Mouse (Mus musculus): ENCODE measurements around the gene Fam221a.

Fam221a gene

DNA sequence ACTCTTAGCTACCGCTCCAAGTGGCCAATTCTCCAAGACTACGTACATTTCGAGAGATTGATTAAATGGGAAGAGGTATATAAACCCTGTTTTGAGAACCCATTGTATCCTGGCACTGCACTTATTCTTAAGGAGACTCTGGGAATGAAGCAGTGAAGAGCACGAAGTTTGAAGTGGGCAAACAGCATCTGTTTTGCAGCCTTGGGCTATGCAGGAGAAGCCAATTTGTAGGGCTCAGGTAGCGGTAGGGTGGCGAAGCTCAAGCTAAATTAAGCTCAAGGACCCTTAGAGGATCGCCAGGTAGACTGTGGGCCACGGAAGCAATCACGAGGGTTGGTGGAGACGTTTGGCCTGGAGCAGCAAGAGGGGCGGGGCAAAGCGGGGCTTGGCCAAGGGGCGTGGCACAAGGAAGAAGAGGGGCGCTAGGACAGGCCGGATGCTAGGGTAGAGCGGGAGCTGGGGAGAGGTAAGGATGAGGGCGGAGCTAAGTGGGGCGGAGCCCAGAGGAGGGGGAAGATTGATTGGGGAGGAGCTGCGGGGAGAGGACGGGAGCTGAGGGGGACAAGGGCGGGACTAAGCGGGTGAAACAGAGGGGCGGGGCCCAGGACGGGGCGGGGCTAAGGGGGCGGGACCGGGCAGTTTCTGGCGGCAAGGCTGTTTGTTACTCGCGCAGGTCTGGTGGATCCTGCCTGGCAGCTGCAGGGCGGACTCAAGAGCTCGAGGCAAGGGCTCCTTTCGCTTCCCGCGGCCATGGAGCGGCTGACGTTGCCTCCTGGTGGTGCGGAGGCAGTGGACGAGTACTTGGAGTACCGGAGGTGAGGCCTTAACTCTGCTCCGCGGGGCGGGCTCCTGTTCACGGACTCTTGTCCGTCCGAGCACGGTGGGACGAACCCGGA is at the start of gene Fam221a:
Fam221a (plus strand) TSS at position 581 of the 896 bp plus-strand sequence.
- DNase-seq (ENCODE audit: low spot score in 2 of 2) = peak; percentile 80 to 86

DNA sequence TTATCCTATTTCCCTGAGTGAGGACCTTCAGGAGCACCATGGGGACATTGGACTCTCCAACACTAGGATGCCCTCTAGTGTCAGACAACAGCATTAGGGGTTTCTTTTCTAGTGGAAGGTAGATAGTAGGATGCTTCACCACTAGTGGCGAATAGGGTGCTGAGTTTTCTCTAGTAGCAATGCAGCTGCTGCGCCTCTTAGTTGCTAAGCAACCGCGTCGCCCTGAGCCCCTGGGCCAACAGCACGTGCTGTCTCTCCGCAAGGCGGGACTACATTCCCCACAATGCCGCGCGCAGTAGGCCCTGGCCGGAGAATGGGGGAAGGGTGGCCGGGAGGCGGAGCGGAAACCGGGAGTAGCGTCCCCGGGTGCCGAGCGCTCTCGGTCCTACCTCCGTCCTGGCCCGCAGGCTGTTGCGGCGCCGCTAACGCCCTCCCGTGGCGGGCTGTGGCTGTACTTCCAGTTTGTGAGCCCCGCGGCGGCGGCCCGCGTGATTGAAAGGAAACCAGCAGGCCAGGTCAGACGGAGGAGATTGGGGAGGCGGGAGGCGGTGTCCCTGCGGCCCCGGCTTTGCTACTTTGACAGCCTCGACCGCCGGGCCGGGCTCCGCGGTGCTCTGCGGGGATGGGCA is 48.5 kb upstream of the Fam221a start, which contains the start of gene Ccdc126:
Ccdc126 (plus strand) TSS at position 309 of the 629 bp plus-strand sequence.
- DNase-seq (ENCODE audit: low spot score in 2 of 2) = peak; percentile 94 to 96

DNA sequence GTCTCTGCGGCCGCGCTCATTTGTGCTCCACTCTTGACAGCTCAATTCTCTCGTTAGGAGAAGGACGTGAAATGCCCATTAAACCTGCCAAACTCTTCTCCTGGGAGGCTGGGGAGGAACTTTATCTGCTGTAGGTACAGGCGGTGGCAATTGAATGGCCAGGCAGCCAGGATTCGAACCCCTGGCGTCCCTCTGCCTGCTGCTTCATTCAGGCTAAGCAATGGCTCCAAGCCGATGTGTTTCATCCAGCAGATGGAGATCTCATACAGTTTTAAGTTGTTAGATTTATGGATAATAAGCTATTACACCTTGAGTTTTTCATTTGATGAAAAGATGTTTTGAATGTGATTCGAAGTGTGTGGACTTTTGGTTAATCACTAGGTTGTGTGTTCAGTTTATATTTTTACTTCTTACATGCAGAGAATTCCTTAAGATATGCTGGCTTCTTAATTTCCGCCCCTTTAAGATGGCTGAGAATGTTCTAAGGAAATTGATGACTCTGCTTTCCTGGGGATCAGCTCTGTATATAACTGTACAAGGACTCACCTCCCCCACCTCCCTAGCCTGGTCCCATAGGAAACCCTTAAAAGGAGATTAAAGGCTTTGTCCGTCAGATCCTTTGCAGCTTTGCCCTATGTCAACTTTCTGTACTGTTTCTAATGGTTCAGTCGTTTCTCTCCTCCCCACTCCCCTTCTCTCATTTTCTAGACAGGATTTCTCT is 47.8 kb upstream of the Fam221a start:
- no peak for DNase-seq (ENCODE audit: low spot score in 2 of 2)

DNA sequence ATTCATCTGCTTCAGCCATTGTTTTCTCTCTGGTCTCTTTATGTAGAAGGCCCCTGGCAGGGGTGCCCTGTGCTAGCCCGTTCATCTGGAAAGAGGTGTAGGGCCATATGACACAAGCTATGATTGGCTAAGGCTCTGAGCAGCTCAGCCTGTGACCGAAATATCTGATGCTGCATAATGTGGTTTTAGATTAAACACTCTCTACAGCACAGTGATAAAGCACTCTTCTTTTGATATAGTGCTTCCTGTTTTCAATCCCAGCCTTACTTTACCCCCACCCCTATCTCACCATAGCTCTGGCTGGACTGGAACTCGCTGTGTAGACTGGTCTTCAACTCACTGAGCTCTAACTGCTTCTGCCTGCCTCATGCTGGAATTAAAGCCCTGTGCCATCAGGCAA is 46.2 kb upstream of the Fam221a start:
- DNase-seq (ENCODE audit: low spot score in 2 of 2) = no peak

DNA sequence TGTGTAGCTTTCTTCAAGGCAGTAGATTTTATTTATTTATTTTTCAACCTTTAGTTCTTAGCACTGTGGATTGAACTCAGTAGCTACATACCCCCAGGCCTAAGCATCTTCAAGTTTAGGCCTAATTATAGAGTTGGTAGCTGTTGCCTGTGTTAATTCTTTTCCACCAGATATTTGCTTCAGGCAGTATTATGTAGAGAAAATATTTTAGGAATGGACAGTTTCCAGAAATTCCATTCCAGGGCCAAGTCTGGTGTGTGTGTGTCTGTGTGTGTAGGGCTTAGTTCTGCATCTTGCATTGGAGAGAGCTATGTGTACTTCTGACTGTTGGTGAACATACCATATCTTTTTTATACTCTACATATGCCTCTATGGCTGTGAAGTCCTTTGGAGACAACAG is 45.5 kb upstream of the Fam221a start:
- no peak for DNase-seq (ENCODE audit: low spot score in 2 of 2)

DNA sequence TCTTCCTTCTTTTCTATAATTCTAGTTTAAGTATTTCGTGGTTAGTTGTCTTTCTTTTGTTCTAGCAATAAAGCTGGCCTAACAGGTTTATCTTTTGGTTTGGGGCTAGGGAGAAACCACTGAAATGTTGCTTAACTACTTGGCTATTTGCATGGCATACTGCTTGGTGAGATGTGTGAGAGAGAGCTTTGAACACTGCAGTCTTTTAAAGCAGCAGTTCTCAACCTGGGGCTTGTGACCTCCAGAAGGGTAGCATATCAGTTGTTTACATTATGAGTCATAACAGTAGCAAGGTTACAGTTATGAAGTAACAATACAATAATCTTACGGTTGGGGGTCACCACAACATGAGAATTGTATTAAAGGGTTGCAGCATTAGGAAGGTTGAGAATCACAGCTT is 44.6 kb upstream of the Fam221a start:
- no peak for DNase-seq (ENCODE audit: low spot score in 2 of 2)

DNA sequence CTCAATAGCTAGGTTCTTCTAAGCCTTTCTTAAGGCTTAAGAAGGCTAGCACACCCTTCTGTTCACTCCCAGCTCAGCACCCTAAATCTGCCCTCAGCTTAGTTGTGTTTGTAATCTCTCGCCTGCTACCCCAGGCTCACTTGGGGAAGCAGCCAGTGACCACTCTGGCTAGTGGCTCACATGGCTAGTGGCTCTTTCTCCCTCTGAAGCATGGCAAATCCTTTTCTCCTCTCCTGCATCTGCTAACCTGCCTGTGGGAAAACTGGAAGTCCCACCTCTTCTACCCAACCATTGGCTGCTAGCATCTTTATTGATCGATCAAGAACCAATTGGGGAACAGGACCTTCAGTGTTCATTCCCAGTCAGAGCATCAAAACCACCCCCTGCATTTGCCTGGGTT is 43.0 kb upstream of the Fam221a start:
- DNase-seq (ENCODE audit: low spot score in 2 of 2) = no peak

DNA sequence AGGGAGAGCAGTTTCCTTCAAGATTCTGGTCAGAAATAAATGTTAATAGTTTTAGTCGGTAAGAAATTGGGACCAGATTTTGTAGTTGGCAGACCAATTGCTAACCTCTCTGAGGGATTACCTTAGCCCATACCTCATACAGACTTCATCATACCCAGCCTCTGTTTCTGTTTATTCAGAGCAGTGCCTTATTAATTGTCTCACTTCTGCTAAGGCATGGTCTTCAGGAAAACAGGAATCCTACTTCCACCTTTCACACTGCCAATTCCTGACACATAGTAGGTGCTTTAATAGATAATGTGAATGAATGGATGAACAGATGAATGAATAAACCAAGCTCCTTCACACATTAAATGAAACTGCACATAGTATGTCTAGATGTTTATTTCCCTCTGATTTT is 42.2 kb upstream of the Fam221a start:
- DNase-seq (ENCODE audit: low spot score in 2 of 2) = no peak

DNA sequence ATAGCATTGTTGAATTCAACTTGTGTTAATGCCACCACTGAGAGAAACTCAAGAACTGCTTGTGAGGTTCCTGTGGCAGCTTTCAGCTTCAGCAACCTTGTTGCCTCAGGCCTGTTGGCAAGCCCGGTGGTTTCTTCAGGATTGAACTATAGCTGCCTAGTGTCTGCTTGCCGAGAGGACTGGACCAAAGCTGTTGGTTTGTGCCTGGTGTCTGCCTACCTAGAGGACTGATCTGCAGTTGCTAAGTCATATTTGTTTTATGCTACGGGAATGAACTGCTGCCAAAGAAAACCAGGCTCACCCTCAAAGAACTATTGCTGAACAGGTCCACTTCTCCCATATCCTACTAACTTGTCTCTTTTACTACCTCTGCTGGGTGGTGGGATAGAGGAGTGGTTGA is 40.7 kb upstream of the Fam221a start:
- no peak for DNase-seq (ENCODE audit: low spot score in 2 of 2)

DNA sequence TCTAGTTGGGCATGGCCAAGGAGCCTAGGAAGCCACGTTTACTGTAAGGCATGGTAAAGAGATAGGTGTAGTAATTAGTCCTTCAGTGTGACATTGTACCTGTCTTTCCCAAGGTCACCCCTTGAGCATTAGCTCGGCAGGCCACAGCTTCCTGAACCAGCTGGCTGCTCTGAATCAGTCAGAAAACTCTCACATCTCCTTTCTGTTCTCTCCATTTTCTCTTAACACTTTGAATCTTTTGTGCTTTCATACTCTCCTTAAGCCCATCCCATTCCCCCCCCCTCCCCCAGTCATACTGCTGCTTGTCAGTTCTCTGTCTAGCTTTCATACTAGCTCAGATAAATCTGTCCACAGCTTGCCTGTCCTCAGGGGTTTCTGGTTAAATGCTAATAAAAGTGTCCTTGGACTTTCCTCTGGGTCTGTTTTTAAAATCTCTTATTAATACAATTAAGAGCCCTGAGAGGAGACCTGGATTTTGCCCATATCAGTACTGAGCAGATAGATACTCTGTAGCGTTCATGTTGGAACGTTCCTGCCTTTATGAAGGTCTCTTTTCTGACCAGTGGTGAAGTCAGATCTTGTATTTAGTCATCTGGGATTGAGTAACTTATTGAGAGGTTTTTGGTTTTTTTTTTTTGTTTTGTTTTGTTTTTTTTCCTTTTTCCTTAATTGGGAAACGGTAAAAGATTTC is 36.0 kb upstream of the Fam221a start:
- no peak for DNase-seq (ENCODE audit: low spot score in 2 of 2)

DNA sequence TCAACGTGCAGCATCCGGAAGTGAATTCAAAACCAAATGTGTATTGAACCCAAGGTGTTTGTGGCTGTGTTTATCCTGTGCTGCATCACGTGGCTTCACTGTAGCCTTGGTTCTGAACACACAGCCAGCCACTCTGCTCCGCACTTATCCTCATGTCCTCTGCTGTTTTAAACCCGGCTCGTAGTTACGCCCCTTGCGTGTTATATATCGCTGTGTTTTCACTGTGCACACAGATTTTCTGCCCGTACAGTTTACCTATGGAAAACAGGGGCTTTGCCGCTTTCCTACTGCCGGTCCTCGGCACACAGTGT is 35.5 kb upstream of the Fam221a start:
- DNase-seq (ENCODE audit: low spot score in 2 of 2) = no peak

DNA sequence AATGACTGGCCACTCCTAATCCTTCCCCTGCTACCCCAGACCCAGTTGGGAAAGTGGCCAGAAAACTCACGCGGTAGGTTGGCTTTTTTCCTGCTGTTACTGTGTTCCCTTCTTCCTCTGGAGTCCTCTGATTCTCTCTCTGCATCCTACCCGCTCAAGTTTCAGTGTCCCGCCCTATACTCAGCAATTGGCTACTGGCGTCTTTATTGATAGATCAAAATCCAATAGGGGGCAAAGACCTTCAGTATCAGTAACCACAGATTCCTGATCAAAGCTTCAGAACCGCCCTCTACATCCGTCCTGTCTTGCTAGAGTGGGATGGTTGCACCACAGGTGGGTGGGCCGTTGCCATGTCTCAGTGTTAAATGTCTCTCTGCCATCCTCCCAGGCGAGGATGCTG is 29.0 kb upstream of the Fam221a start:
- DNase-seq (ENCODE audit: low spot score in 2 of 2) = no peak

DNA sequence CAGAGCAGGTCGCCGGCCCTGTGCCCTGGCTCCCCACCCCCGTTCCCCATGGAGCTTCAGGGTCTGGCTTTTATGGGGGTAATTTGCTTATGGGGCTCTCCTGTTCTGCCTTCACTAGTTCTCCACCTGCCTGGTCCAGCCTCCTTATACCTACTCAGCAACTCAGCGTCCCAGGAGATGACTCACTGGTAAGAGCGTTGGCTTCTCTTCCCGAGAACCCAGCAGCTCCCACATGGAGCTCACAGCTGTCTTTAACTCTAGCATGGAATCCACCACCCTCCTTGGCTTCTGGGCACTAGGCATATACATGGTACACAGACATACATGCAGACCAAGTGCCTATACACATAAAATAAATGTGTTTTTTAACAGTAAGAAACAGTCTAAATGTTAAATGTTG is 28.4 kb upstream of the Fam221a start:
- DNase-seq (ENCODE audit: low spot score in 2 of 2) = no peak

DNA sequence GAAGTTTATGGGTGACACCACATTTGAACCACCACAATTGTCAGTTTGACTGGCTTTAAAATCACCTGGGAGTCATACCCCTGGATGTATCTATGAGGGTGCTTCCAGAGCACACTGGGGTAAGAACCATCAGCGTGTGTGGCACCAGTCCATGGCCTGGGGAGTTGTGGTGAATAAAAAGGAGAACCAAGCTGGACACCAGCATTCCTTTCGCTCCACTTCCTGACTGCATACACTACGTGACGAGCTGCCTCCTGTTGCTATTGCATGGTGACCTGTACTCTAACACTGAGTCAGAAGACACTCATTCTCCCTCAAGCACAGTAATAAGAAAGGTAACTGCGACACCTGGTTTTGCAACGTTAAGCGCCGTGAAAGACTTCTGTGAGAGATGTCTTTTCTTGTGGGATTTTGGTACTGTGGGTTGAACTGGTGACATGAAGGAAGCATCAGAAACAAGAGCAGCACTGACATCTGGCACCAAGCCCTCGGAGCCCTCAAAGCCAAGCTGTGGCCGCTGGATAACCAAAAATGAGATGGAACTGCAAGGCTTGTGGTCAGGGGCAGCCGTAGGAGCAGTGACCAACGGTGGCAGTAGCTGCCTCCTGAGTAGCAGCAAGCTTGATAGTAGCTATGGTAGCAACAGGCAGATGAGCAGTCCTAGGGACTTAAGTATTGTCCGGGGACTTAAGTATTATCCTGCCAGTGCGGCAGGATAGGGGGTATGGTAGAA is 23.6 kb upstream of the Fam221a start:
- no peak for DNase-seq (ENCODE audit: low spot score in 2 of 2)

DNA sequence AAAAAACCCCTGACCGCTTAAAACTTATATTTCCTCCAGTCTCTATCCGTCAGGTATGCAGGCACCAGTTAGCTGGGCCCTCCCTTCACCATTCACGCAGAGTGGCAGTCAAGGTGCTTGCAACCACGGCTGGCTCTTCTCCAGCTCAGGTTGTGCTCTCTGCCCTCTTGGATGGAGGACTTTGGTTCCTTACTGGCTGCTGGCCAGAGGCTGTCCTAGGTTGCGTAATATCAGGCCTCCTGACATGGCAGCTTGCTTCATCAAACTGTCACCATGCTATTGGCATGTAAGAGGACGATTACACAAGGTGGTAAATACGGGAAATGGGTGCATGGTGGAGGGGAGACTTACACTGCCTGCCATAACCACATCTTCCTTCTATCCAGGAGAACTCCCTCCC is 17.7 kb upstream of the Fam221a start:
- DNase-seq (ENCODE audit: low spot score in 2 of 2) = no peak

DNA sequence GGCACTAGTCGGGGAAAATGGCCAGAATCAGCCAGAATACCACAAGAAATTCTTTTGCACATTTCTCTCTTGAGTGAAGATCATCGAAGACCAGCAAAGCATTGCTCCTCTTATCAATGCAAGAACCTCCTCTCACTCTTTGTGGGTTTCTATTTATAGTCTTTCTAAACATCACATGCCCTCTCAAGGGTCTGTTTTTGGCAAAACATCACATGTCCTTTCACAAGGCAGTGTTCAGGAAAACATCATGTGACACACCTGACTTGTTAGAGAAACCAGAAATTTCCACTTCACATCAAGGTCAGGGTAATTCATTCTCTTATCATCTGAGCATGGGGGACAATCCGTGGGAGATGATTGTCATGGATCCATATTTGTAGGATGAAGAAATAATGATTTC is 12.9 kb upstream of the Fam221a start:
- DNase-seq (ENCODE audit: low spot score in 2 of 2) = no peak

DNA sequence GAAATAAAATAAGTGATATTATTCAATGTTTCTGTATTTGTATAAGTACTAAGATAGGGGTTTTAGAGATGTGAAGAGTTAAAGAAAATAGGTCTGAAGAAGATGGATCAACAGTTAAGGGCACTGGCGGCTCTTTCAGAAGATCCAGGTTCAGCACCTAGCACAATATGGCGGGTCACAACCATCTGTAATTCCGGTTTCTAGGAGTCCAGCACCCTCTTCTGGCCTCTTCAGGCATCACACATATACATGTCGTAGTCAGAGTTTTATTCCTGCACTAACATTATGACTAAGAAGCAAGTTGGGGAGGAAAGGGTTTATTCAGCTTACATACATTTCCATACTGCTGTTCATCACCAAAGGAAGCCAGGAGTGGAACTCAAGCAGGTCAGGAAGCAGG is 12.4 kb upstream of the Fam221a start:
- no peak for DNase-seq (ENCODE audit: low spot score in 2 of 2)

DNA sequence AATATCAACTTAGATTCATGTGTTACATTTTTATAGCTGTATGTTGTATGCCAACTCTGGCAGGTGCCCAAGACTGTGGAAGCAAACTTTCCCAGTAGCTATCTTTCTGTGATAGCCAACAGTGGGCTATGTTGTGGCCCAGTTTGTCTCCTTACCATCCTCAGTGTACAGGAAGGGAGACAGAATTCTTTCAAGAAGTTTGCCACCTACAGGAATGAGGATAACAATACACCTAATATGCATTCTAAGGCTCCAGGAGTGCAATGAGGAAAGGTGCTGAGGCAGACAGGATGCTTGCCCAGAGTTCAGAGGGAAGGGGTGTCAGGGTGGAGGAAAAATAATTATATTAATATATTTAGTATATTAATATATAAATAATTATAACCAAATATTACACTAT is 7.1 kb upstream of the Fam221a start:
- no peak for DNase-seq (ENCODE audit: low spot score in 2 of 2)

DNA sequence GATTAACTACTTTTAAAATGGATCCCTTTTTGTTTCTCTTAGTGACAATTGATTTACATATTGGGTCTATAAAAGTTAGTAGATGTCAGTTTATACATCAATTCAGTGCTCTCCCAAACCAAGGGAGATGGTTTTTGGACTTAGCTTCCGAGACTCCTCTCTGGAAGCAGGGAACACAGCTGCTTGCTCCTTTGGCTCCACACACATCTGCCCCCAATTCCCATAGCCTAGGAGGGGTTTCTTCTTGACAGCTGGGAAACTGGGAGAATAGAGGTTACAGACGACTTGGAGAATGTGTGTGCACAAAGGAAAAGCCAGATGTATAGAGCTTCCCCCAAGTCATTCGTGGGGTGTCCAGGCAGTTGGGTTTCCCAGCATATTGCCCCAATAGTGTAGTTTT is 673 bp downstream of the Fam221a start:
- no peak for DNase-seq (ENCODE audit: low spot score in 2 of 2)

DNA sequence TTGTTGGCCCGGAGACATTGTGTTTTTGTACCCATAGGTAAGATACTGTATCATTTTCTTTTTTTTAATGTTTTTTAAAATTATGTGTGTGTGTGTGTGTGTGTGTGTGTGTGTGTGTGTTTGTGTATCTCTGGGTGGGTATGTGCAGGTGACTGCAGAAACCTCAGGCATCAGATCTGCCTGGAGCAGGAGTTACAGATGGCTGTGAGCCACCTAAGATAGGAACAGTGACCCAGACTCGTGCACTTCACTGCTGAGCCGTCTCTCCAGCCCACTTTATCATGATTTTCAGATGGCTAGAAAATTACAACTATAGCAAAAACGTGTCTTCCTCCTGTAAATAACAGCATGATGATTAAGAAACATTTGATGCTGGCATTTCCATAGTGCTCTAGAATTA is 5.2 kb downstream of the Fam221a start:
- no peak for DNase-seq (ENCODE audit: low spot score in 2 of 2)

DNA sequence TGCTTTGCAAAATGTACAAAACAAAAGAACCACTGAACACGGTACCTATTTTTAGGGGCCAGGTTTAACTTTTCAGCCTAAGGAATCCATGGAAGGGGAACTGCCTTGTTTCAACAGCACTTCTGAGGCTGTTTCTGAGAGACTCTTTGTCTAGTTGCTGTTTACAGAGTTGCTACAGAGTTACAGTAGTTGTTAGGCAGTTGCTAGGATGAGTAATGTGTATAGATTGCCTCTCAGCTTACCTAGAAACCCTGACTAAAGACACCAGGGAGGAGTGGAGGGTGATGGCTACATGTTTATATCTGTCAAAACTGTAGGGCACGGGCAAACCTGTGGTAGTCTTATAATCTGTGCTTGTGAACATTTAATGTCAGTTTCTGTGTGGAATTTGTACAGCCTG is 6.4 kb downstream of the Fam221a start:
- no peak for DNase-seq (ENCODE audit: low spot score in 2 of 2)

DNA sequence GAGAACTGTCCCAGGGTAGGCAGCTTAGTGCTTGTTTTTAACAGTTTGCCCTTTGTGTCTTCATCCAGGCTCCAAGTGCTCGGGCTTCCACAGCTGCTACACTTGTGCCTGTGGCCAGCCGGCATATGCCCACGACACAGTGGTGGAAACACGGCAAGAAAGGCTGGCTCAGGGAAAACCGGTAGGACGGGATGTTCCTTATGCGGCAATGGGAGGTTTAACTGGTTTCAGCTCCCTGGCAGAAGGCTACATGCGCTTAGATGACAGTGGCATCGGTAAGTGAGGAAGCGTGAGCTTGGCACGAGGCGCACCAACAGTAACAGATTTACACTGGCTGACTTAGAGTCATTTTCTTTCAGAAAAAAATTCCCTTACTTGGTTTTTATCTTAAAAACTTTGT is 10.8 kb downstream of the Fam221a start:
- DNase-seq (ENCODE audit: low spot score in 2 of 2) = no peak

All from natural killer cell, adult 2 months (primary cell).